Mouse (Mus musculus): ENCODE measurements around the gene Rpl3.
"Not testable (repeated sequence)": the region's sequence is repeated elsewhere in the genome, so short reads cannot be mapped to it uniquely, and the experiment has no call there.

The Rpl3 gene

GRCm38 (mm10) chr15:80091121-80091955 is at the start of gene Rpl3, which contains the start of gene Syngr1:
Gene Rpl3 (minus strand): TSS chr15:80091868.
Gene Syngr1 (plus strand): TSS chr15:80091334.
- DNase-seq (ENCODE audit: low read depth, low spot score) = peak; percentile 60

- DNase-seq (ENCODE audit: low read depth, low spot score) = no peak
These were observed 49.2 kb upstream of the Rpl3 start for GRCm38 (mm10) chr15:80140878-80141277.

DNA sequence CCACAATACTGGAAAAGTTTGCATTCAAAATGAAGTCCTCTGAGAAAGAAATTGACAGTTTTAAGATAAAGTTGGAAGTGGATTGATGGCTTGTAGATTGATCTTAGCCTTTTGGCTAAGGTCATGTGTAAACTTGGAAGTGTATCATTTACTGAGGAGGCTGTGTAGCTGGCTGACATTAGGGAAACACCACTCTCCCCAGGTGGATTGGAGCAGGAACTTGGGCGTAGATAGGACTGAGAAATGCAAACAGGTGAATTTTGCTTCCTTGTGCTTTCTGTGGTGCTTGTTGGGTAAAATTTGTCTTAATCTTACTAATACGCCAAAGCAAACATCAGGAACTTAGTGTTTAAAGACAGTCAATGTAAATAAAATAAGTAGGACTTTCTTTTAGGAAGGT is 48.6 kb upstream of the Rpl3 start:
- no peak for DNase-seq (ENCODE audit: low read depth, low spot score)

DNA sequence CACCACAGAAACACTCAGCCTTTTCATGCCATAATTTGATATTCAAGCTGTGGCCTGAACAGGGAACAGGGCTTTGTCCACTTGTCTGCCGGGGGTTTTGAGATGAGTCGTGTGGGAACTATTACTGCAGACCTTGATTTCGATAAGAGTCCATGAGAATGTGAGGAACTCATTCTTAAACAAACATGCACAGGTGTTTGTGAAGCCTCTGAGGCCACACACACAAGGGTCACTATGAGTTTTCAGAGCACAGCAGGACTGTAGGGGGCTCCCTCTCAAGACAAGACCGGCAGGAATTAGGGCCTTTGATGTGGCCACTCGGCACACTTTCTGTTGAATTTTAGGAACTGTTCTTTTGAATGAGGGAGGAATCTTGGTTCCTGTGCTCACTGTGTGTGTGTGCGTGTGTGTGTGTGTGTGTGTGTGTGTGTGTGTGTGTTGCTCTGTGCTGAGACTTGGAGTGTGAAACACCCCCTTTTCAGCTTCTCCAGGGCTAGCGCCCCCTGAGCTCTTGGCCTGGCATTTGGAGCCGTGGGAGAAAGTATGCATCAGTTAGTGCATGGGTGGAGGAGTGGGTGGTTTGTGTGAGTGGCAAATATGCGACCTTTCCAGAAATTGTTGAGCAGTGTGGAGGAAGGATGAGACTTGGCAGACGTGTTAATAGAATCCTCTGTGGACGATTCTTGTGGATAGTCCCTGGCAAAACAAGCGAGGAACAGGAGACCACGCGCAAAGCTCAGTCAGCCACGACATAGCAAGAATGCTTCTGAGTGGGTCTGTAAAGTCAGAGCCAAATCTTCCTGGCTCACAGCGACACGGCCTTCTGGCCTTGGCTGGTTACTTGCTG is 46.5 kb upstream of the Rpl3 start:
- no peak for DNase-seq (ENCODE audit: low read depth, low spot score)

DNA sequence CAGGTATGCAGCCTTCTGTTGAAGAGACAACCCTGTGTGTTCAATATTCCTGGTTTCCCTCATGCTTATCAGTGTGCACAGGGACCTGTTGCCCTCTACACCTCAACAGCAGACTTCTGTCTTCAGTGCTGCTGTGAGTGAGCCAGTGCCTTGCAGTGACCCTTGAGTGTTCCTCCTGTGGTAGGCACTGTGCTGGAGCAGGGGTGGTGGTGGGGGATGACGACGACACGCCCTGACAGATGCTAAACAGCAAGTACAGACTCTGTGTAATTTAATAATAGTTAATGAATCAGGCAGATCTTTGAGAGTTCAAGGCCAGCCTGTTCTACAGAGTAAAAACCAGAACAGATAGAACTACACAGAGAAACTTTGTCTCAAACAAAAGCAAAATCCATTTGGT is 45.0 kb upstream of the Rpl3 start:
- no peak for DNase-seq (ENCODE audit: low read depth, low spot score)

- DNase-seq (ENCODE audit: low read depth, low spot score) = no peak
These were observed 43.8 kb upstream of the Rpl3 start for GRCm38 (mm10) chr15:80135499-80135898.

DNA sequence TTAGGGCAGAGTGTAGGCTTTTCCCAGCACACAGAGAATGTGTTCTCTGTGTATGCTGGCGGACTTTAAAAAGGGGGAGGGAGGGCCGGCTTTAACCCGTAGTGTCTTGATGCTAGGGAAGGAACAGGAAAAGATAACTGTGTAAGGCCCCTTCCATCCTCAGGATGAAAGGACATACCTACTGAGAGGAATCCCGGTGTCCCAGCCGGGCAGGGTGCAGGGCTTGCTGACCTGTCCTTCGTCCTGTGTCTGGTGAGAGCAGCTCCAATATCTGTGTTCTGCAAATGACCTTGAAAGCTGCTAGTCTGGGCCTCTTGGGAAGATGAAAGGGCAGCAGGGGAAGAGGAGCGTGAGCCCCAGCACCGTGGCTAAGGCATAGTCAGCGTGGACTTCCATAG is 42.8 kb upstream of the Rpl3 start:
- DNase-seq (ENCODE audit: low read depth, low spot score) = no peak

- no peak for DNase-seq (ENCODE audit: low read depth, low spot score)
These were observed 42.2 kb upstream of the Rpl3 start for GRCm38 (mm10) chr15:80133682-80134449.

- DNase-seq (ENCODE audit: low read depth, low spot score) = peak; percentile 79
These were observed 41.4 kb upstream of the Rpl3 start, which contains the start of gene Tab1 for GRCm38 (mm10) chr15:80132993-80133586. Gene Tab1 (plus strand): TSS chr15:80133127.

DNA sequence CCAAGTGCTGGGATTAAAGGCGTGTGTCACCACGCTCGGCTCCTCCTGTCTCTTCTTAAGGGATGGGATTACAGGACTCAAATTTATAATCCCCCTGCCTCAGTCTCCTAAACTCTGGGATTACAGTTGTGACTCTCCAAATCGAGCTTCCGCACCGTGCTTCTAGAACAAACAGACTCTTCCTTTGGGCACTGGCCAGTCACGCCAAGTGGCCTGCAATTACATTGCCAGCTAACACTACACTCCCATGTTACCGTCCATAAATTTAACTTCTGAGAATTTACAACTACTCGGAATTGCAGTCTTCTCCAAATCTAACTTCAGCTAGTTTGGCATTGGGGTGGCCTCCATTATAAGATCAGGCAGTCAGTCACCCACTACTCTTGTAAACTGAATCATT is 40.8 kb upstream of the Rpl3 start:
- no peak for DNase-seq (ENCODE audit: low read depth, low spot score)

DNA sequence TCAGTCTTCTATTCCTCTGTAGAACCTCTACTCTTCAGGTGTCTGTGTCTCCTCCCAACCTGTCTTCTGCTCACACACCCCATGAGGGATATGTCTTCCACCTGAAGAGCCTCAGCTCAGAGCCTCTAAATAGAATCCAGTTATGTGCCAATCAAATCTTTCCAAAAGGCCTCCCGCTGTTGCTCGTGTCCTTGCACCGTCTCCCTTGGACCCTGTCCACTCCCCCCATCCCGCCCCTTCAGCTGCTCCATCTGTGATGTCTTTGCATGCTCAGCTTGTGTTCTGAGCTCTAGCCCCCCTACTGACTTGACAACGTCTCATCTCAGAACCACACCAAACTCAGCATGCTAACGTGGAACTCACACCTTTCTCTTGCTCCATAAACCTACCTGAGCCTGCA is 39.8 kb upstream of the Rpl3 start:
- DNase-seq (ENCODE audit: low read depth, low spot score) = no peak

DNA sequence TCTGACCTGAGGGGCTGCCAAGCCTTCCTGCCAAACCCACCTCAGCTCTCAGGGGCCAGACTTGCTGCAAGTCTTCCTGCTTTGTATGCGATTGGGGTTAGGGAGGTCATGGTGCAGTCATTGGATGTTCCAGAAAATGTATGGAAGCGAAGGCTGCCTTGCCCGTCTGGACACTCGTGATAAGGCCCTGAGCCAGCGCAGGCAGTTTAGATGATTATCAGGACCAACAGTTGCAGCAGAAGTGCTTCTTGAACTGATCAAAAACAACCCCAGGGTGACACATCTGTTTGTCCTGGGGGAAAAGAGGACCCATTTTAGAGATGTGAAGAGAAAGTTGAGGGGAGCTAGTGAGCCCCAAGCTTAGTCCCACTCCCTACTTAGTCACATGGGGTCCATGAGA is 39.0 kb upstream of the Rpl3 start:
- DNase-seq (ENCODE audit: low read depth, low spot score) = peak; percentile 74

- no peak for DNase-seq (ENCODE audit: low read depth, low spot score)
These were observed 38.3 kb upstream of the Rpl3 start for GRCm38 (mm10) chr15:80129982-80130381.

GRCm38 (mm10) chr15:80127191-80127590 is 35.5 kb upstream of the Rpl3 start:
- DNase-seq (ENCODE audit: low read depth, low spot score) = no peak

DNA sequence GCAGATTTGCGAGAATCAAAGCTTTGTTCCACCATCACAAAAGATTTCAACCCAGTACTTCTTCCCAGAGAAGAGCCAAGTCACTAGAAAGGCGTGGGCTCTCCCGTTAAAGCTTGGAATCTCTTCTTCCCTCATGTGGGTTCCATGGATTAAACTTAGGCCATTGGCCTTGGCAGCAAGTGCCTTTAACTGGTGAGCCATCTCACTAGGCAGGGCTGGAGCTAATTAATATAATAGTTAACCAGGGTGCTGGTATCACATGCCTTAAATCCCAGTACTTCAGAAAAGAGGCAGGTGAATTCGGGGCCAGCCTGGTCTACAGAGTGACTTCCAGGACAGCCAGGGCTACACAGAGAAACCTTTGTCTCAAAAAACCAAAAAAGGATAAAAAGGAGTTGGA is 33.0 kb upstream of the Rpl3 start:
- no peak for DNase-seq (ENCODE audit: low read depth, low spot score)

- DNase-seq (ENCODE audit: low read depth, low spot score) = not testable (repeated sequence)
These were observed 30.8 kb upstream of the Rpl3 start for GRCm38 (mm10) chr15:80122431-80122830.

DNA sequence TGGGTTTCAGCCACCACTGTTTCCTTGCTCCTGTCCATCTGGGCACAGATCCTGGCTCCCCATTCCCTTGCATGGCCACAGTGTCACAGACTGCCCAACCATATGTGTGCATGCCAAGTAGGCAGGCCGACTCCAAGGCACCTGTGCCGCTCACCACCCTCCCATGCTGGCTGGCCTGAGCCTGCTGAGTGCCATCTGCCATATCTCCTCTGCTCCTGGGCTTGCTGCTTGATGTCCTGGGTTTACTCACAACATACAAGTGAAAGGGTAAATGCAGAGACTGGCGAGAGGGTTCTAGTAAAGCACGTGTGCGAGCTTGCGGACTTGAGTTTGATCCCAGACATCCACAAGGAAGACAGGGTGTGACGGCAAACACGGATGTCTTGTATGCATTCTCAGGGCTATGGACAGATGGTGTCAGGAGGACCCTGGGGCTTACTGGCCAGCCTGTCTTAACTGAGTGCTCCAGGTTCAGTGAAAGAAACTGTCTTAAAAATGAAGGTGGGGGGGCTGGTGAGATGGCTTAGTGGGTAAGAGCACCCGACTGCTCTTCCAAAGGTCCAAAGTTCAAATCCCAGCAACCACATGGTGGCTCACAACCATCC is 30.2 kb upstream of the Rpl3 start:
- no peak for DNase-seq (ENCODE audit: low read depth, low spot score)

- no peak for DNase-seq (ENCODE audit: low read depth, low spot score)
These were observed 27.4 kb upstream of the Rpl3 start for GRCm38 (mm10) chr15:80119076-80119475.

GRCm38 (mm10) chr15:80117154-80117553 is 25.5 kb upstream of the Rpl3 start:
- DNase-seq (ENCODE audit: low read depth, low spot score) = no peak

DNA sequence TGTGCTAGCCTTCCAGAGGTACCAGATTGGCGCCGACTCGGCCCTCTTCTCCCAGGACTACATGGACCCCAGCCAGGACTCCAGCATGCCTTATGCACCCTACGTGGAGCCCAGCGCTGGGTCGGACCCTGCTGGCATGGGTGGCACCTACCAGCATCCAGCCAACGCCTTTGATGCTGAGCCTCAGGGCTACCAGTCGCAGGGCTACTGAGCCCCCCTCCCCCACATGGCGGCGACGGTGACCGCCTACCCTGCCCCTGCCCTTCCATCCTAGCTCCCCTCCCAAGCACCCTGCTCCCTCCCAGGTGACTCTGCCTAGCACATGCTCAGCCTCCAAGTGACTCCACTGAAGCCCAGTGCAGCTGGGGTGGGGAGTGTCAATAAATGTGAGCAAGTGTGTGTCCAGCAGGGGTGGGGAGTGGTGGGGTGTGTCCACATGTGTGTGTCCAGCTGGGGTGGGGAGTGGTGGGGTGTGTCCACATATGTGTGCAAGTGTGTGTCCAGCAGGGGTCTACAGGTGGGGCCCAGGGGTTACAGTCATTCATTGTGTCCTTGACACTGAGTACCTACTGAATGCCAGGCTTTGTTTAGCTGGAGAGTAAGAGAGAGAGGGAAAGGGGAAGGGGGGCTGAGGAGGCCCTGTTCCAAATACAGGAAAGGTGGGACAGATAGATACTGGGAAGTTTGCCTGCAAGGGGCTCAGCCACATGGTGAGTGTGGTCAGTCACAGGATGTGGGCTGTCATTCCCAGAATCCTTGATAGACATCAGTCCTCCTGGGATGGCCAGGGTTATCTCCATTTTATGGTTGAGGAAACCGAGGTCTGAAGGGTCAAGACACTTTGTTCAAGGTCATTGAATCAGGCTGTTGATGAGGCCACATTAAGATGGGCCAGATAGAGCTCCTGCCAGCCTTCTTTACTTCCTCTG is 24.5 kb upstream of the Rpl3 start:
- no peak for DNase-seq (ENCODE audit: low read depth, low spot score)
